Mouse (Mus musculus): ENCODE data around the gene Dll4.

Dll4 gene

DNA sequence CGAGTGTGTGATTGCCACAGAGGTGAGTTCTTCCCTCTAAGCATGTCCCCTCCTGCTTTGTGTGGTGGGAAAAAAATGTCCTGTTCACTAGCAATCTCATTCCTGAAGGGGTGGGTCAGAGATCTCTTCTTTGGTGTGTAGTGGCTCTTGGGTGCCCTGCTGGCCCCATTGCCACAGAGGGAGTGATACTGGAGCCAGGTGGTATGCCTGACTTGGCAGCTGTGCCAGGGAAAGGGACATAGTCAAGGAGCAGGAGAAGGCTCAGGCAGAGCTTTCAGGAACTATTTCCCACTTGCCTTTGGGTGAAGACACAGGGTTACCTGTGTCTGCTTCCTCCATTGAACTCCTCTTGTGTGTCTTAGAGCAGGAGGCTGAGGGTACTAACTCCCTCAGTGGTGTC lies 8.6 kb downstream of the Dll4 start:
- no peak for DNase-seq (ENCODE audit: extremely low read depth, low read depth, low spot score)

DNA sequence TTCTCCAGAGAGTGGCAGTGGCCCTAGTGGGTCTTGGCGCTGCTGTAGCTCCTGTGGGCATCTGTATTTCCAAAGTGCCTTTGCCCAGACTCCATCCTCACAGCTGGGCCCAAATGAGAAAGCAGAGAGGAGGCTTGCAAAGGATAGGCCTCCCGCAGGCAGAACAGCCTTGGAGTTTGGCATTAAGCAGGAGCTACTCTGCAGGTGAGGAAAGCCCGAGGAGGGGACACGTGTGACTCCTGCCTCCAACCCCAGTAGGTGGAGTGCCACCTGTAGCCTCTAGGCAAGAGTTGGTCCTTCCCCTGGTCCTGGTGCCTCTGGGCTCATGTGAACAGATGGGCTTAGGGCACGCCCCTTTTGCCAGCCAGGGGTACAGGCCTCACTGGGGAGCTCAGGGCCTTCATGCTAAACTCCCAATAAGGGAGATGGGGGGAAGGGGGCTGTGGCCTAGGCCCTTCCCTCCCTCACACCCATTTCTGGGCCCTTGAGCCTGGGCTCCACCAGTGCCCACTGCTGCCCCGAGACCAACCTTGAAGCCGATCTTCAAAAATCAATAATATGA lies 9.5 kb downstream of the Dll4 start:
- DNase-seq (ENCODE audit: extremely low read depth, low read depth, low spot score), result no peak

DNA sequence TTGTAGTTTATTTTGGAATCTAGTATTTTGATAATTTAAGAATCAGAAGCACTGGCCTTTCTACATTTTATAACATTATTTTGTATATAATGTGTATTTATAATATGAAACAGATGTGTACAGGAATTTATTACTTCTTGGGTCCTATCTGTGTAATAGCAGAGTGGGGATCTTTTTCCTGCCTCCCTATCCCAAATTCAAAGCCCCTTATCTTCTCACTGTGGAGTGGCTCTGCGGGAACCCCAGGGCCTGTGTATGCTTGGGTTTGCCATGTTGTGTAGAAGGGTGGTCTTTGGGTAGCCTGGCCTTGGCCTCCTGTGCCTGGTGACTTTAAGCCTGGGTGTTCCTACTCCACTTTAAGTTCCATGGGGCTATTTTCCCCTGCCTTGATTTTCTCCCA lies 10.0 kb downstream of the Dll4 start:
- DNase-seq (ENCODE audit: extremely low read depth, low read depth, low spot score), result no peak

DNA sequence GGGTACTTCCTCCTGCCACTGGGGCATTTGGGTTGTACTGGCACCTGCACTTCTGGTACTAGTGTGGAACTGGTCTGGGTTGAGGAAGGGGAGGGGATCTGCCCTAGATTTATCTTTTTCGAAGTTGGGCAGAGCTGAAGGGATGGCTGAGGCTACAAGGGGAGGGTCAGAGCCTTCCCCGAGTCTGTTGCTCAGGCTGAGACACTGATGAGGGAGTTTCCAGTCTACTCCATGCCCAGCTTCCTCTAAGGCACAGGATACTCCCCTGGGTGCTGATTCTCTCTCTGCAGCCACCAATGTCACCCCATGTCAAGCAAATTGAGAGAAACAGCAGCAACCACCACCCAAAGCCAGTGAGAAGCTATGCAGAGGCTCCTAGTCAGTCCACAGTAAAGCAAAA lies 10.4 kb downstream of the Dll4 start:
- no peak for DNase-seq (ENCODE audit: extremely low read depth, low read depth, low spot score)

DNA sequence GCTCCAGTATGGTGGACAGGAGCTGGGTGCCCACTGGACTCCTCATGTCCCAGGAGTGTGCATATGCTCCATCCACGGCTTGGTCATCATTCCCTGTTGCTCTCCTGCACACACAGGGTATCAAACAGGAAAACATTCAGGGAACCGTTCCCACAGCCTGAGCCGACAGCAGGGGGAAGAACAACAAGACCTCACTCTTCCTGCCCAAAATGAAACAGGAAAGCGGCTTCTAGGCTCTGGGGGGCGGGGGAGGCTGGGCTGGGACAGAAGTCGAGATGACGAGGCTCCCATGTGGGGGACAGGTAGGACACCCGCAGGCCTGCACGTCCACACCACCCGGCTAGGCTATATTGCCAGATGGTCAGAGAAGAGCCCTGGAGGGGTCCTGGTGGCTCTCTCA lies 10.9 kb downstream of the Dll4 start:
- DNase-seq (ENCODE audit: extremely low read depth, low read depth, low spot score), result no peak

DNA sequence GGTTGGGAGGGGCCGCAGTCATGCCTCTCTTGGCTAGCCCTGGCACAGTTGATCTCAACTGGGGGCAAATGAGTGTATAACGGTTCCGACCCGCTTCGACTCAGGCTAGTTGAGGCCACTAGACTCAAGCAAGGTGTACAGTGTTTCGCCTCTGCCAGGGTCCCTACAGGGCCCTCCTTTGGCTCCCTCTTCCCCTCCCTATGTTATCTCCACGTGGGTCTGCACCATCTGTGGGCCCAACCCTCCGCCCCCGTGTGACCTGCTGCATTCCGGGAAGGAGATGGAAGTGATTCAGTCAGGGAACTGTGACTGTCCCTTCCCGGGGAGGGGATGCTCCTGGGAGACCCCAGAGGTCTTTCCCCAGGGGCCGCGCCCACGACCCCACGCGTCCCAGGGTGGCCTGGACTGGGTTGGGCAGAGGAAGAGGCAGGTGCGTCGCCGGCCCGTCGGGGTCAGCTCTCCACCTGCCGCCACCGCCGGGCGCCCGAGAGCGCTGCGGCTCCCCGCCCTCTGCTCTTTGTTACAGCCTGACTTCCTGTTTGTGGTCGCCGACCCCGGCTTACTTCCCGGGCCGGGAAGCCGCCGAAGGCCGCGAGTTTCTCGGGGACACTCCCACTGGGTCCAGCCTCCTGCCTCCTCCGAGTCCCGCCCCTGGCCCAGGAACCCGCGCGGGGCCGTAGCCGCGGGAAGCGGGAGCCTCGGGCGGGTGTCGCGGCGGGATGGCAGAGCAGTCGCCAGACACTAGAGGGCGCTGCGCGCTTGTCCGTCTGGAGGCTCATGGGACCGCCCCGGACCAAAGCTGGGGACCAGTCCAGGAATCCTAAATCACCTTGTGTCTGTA lies 12.1 kb downstream of the Dll4 start:
- DNase-seq (ENCODE audit: extremely low read depth, low read depth, low spot score), result no peak

DNA sequence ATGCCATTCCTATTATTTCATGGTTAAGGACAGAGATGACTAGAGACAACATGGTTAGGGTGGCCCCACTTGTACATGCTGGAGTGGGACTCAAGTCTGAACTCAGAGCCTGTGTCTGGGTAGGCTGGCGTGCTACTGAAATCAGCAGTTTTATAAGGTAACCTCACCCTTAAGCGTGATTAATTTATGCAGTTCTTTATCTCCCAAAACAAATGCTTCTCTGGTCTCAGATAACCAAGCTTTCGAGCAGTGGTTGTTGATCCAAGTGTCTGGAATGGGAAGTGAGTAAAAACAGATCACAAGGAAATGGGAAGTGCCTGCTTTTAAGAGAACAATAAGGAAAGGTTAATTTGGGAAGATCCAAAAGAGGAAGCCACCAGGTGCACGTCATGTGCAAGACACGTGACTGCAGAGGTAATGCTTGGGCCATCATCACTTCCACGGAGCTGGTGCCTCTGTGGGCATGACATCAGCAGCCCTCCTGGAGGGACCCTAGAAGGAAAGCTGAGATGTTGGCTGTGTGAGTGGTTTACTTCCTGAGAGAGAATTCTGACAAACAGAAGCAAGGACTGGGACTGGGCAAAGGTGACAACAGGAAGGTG lies 19.1 kb downstream of the Dll4 start:
- DNase-seq (ENCODE audit: extremely low read depth, low read depth, low spot score), result no peak

DNA sequence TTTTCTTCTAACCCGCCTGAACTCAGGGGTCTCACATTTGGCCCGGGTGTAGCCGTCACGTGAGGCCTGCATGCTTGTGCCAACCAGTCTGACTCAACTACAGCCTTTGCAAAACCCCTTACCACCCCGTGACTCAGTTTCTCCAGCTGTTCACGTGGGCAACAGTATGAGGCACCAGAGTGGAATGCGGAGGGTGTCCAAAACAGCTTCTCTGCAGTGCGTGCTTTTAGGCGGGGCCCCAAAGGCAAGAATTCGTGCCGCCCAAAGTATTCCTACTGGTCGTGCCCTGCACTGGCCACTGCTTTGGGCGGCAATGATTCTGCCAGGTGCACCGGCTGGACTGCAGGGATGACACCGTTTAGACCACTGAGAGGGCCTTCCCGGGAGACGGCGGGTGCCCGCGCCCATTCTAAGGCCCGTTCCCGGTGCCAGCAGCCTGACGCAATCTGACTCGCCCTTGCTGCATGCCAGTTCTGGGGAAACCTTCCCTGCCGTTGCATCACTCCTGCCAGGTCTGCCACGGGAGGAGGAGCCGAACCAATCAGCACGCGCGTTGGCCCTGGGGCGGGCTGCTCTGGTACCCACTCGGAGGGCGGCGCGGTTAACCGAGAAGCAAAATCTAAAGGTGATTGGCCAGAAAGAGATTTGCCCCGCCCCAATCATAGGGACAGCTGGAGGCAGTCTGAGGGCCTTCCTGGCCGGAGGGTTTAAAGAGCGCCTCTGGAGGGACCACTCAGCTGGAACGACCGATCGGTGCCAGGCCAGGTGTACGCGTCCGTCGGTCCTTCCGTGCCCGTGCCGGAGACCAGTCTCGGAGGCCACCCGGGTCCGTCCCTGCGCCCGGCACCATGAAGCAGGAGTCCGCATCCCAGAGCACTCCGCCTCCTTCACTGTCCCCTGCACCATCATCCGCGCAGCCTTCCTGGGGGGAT lies 25.2 kb downstream of the Dll4 start, which contains the start of gene Chac1:
TSS of gene Chac1 (plus strand) at position 675 of the 932 bp plus-strand sequence.
- peak; percentile 36 for DNase-seq (ENCODE audit: extremely low read depth, low read depth, low spot score)

DNA sequence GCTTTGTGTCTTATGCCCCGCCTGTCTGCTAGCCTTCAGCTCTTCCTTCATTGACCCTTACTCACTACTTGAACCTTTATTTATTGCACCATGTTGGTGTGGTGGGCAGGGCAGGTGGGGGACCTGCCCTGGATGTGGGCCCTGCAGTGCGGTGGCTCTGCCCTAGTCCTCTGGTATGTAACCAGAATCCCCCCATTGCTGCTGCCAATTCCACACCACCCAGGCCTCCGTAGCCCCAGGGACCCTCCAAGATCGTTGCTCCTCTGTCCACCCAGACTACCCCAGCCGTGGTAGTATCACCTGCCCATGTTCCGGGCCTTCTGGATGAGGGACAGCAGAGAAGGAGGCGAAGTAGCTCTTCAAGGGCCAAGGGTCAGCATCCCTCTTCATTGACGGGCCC lies 28.1 kb downstream of the Dll4 start:
- DNase-seq (ENCODE audit: extremely low read depth, low read depth, low spot score), result no peak

DNA sequence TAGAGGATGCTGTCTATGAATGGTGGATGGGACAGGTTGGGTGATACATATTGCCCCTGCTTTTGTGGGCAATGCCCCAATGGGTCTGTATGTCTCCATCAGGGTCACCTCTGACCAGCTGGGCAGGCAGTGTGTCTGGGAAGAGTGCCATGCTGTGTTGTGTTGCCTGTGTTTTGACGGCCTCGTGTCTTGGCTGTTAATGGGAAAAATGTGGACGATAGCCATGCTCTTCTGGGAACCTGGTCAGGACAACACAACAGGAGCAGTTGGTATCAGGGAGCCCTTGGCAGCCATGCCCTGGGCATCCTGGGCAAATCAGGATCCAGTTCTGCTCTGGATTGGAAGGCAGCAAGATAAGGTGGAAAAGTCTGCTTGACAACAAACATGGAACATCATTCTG lies 29.5 kb downstream of the Dll4 start:
- no peak for DNase-seq (ENCODE audit: extremely low read depth, low read depth, low spot score)

DNA sequence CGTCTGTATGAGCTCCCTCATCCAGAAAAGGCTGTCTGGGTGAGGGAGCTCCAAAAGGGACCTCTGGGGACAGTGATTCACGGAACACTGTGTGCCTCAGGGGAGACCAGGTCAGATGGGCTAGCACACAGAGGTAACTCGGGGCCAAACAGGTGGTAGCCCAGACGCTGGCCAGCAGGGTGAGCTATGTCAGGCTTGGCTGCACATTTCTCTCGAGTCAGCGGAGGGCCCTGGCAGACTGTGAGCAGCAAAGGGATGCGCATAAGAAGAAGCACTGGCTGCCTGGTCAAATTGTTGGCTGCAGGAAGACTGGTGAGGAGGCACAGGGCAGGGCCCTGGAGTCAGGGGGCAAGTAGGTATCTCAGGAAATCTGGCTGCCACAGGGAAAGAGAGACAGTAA lies 30.1 kb downstream of the Dll4 start:
- no peak for DNase-seq (ENCODE audit: extremely low read depth, low read depth, low spot score)

DNA sequence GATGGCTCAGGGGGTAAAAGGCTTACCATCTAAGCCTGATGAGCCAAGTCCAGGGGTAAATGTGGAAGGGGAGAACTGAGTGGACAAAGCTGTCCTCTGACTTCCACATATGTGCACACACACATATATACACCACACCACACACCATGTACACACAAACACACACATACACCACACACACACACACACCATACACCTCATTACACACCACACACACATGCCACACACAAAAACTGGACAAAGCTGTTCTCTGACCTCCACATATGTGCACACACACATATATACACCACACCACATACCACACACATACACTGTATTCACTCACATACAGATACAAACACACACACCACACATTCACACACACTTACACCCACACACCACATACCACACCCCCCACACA lies 30.7 kb downstream of the Dll4 start:
- no peak for DNase-seq (ENCODE audit: extremely low read depth, low read depth, low spot score)

DNA sequence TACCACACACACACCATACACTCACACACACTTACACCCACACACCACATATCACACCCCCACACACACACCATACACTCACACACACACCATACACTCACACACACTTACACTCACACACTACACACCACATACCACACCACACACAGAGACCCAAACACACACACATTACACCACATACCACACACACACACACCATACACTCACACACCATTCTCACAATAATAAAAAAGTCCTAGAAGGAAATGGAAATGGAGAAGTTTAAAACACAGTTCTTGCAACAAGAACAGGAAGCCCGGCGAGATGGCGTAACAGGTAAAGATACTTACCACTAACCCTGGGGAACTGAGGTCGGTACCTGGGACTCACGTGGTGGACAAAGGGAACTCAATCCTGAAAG lies 31.2 kb downstream of the Dll4 start:
- no peak for DNase-seq (ENCODE audit: extremely low read depth, low read depth, low spot score)

DNA sequence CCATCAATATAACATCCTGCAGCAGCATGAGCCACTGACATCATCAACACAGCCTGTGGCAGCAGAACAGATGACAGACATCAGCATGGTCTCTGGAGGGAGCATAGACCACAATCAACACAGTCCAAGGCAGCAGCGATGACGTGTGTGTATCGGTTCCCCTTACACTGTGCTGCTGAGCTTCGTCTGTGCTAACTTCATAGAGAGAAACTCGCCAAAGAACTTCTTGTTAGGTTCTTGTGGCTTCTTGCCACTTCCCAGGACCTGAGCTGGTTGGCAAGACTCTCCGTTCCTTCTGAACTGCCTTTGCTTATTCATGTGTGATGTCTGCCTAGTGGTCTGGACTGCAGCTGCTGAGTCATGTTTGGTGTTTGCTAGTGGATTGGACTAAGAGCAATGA lies 32.7 kb downstream of the Dll4 start:
- DNase-seq (ENCODE audit: extremely low read depth, low read depth, low spot score), result no peak

DNA sequence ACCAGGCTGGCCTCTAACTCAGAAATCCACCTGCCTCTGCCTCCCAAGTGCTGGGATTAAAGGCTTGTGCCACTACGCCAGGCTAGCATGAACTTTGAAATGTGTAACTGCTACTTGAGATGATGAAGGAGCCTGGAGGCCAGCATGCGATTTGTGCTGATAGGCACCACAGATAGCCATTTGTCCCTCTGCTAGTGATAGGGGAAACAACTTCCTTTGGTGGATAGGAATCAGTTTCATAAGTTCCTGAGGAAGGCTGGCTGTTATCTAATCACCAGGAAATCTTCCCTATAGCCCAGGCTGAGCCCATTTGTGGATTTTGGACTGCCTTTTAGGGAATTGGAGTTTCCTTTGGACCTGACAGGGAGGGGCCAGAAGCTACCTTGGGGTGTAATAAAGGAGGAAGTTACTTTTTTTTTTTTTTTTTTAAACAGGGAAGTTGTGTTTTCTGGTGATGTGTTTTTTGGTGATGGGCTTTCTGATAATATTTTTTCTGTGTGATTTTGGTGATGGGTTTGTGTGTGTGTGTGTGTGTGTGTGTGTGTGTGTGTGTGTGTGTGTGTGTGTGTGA lies 34.2 kb downstream of the Dll4 start:
- DNase-seq (ENCODE audit: extremely low read depth, low read depth, low spot score), result no peak

DNA sequence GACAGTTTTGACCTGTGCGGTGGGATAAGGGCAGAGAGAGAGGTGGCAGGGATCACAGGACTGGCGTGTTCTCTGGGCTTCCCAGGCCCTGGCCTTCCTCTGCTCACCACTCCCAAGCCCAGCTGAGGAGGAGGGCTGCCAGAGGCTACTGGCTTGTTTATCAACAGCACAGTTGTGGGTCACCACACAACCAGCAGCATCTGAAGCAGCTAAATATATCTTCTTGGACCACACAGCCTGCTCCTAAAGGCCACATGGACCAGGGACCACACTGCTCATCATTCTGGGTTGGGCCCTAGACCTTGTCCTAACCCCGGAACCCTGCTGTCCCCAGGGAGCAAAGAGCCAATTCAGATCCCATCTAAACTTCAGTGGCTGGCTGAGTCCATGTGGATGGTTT lies 39.4 kb downstream of the Dll4 start:
- no peak for DNase-seq (ENCODE audit: extremely low read depth, low read depth, low spot score)

DNA sequence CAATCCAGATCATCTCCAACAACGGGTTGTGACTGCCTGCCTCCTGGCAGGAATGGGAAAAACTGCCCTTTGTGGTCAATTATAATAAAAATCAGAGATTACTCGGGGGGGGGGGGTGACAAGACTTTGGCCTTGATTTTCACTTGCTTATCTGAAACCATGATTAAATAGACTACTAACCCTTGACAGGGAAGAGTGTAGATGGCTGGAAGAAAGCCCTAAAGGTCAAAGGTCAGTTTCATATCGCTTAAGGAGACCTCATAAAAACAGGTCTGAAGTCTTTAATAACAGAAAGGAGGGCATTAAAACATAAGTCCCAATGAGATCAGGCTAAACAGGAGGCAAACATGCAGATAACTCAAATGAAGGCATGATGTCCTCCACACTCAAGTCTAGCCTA lies 41.8 kb downstream of the Dll4 start:
- no peak for DNase-seq (ENCODE audit: extremely low read depth, low read depth, low spot score)

DNA sequence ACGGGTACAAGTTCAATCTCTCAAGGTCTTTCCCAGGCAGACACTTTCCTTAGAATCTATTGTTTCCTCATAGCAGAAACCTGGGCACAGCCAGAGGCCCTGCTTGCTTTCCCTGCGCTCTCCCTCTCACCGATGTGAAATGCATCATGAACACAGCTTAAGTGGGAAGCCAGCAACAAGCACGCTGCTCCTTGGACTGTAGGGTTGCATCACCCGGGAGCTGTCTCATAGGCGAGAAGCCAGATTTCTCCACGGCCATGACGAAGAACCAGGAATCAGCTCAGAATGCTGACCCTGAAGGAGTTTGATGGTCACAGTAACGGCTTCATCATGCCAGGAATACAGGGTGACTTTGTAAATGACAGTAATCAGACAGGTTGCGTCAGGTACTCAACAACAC lies 44.5 kb downstream of the Dll4 start:
- DNase-seq (ENCODE audit: extremely low read depth, low read depth, low spot score), result no peak

DNA sequence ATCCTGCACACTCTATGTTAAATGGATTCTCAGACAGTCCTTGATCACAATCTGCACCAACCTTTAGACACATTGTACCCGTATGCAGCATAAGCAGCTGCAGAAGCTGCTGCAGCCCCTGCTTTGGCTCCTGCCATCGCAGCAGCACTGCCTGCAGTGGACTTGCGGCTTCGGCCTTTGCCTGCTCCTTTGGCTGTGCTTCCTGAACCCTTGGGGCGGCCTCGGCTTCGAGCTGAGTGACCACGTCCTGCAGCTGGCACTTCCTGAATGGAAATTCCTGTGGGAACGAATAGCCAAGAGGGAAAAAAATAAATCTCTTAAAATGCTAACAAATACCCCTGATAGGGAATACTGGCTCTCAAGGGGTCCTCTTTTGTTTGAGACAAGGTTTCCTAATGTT lies 51.7 kb downstream of the Dll4 start:
- DNase-seq (ENCODE audit: extremely low read depth, low read depth, low spot score), result no peak

DNA sequence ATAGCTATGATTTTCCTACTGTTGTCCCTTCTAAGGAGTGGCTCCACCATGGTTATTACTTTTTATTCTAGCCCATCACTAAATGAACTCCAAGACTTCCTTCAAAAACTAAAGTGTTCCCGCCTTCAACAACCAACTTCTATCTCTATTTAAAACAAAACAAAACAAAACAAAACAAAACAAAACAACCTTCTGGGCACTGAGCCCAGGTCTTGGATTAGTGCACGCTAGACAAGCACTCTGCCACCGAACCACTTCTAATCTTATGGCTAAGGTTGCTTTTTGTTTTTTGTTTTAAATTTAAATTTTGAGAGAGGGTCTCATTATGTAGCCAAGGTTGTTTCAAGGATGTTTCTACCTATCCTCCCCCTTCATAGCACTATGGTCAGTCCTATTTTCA lies 52.2 kb downstream of the Dll4 start:
- DNase-seq (ENCODE audit: extremely low read depth, low read depth, low spot score), result no peak

DNA sequence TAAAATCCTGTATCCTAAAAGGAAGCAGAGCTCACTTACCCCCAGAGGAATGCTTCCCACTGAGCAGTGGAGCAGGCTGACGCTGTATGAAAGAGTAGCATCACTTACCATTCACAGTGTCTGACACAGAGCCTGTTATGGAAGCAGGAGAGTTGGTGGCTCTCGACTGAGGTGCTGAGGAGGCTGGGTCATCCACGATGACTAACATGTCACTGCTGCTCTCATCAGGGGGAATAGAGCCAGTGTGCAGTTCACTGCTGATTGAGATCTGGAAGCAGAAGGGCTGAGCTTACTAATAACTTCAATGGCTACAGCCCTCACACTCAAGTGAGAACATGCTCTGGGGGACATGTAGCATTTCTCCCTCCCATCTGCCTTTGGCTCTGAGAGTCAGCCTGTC lies 53.9 kb downstream of the Dll4 start:
- DNase-seq (ENCODE audit: extremely low read depth, low read depth, low spot score), result no peak

Data from fat pad, adult 2 months (tissue).